1 mouse cellular context compared by ENCODE assay signal in genomic region chr15:11693772-11694270, GRCm38 (mm10).
TF ChIP-seq lines count a peak whose summit lies in the region.

No protein-coding gene starts in this region.

TF ChIP-seq in CH12.LX, 34 proteins besides CTCF, POLR2A, EP300 and RAD21 (continued from another document):
- no peak; the same call in 1 of the 2 replicates for TF ChIP-seq MAX (IDR thresholded peaks at IDR 0.05; ENCODE audit: low read length)
- no peak for TF ChIP-seq ZC3H11A (IDR thresholded peaks at IDR 0.05; ENCODE audit: low read depth, low read length)
